Mouse (Mus musculus) spleen, adult 18-20 months (tissue): ENCODE data around the gene Zfp426.

Experiments
- DNase-seq, 2 experiments: peaks; one replicate each; pipeline ENCODE4 v3.0.0; 2022; ENCODE audit warnings: mixed read lengths in 2 of 2

Gene Zfp426

DNA sequence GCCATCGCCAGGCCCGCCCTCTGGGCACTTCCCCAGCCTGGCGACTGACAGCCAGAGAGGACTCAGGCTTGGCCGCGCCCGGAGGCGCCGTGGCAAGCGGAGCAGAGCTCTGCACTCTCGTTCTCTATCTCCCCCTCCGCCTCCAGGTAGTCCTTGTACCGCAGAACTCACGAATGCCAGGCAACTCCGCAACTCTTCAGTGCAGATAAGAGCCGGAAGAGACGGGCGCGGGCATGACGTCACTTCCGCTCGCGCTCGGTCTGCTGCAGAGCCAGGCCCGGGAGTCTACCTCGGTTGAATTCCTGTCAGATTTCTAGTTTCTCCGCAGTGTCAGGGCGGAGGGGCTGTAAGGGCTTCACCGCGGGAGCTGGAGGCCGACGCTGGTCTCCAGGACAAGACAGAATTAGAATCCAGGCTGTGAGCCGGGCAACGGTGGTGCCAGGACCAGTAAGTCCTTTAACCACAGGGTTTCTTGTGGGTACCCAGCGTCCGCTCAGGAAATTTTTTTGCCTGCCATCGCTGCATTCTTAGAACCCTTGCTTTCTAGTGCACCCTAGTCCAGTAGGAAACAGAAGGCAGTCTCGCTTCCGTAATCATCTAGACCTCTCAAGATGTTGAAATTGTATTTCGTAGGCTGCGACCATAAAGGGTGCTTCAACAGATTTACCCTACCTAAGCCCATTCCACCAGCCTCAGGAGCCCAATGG lies at the start of gene Zfp426:
Gene Zfp426, minus strand, starts transcription at position 220 of the 707 bp plus-strand sequence.
- DNase-seq = peak; percentile 68 to 81

DNA sequence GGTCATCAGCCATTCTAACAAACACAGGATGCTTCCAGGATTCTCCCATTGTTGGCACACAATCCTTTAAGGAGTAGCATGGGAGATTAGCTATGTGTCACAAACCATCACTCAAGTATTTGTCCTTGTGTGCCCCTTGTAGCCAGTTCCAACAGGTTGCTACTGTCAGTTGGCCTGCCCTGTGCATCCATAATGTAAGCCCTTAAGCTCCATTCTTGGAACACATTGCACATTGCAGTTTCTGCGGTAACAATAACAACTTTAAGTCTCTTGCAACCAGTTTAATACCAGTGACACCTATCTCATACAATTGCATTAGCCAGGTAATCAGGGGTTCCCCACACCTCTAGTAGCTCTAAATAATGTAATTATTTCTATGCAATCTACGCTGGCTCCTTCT lies 44.1 kb upstream of the Zfp426 start:
- no peak for DNase-seq

DNA sequence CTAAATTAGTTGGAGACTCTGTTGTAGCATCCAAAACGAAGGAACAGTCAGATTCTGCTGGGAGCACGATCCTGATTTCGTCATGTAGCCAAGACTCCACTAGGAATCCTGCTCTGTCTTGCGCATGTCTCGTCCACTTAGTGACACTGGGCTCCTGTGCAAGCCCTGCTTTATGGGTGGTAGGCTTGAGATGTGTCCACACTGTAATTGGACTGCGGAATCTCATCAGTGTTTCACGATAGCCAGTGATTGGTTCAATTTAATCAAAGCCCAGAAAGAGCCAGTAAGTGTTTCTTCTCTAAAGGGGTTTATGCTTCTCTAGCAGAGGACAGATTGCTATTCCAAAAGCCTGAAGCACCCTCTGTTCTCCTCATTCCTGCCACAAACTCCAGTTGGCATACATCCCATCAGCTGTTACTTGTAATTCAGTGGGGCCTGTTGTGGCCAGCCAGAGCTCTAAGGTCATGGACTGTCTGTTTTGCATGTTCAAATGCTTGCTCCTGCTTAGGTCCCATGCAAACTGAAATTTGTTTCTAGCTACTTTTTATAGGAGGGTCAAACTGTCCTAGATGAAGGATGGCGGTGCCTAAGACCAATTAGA lies 41.9 kb upstream of the Zfp426 start:
- DNase-seq = no peak

DNA sequence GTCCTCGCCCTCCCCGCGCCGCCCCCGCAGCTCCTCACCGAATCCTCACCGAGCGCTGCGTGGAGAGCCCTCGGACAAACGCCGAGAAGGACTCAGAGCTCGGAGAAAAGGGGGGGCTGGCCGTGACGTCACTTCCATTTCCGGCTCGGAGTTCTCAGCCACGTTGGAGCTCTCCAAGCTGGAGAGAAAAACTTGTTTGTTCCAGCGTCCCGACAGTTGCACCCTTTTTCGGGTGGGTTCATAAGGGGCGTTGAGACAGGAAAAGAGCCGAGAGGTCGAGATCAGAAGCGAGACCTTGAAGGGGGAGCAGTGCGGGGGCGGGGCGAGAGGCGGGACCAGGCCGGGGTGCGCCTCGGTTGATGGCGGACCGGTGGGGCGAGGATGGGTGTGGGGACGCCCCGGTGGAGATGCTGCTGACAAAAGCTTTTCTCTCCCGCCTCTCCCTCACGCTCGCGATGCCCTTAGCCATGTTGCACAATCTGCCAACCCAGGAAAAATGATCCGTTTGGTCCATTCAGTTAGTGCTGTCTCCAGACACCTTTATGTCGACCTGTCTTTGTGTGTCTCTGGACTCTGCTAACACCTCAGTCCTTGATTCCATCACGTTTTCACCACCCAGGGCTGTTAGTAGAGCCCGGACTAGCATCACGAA lies 28.9 kb upstream of the Zfp426 start, which contains the start of gene Zfp266:
Gene Zfp266, minus strand, starts transcription at position 112 of the 652 bp plus-strand sequence.
- DNase-seq = peak; percentile 80 to 91

DNA sequence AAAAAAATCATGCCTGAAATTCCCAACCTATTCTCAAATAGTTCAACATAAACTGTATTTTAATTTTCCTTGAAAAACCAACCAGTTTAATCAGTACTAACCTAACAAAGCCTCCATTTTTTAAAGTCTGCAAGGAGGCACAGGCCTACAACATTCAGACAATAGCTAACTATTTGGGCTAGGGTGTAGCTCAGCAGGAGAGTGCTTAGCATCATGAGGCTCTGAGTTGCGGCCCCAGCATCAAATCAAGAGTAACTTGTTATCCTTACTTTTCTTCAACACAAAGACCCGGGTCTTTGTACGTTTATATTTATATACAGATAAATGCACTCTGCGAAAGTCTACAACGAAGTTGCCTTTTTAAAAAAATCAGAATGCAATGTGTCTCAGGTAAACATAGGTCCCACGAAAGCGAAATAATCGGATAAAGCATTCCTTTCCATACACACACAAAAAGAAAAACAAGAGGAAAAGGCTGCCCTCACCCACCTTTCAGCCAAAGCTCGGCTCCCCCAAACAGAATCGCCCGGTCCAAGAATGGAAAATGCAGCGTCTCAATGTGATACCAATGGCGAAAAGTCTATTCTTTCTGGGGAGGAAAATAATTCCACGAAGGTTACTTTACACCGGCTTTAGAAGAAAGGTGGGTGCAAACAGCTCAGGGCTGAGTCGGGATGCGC lies 28.1 kb upstream of the Zfp426 start:
- no peak for DNase-seq

DNA sequence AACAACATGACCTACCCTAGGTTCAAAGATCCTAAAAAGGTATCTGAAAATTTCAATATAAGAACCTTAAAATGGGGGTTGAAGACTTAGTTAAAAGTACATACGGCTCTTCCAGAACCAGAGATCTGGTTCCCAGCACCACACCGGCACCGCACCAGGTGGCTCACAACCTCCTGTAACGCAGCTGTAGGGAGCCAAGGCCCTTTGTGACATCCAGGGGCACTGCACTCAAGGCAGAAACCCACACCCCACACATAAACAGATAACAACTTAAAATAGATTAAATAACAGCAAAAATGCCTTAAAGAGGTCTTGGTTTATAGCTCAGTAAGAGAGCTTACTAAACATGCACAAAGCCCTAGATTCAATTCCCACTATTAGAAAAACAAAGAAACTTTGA lies 27.4 kb upstream of the Zfp426 start:
- DNase-seq = no peak

DNA sequence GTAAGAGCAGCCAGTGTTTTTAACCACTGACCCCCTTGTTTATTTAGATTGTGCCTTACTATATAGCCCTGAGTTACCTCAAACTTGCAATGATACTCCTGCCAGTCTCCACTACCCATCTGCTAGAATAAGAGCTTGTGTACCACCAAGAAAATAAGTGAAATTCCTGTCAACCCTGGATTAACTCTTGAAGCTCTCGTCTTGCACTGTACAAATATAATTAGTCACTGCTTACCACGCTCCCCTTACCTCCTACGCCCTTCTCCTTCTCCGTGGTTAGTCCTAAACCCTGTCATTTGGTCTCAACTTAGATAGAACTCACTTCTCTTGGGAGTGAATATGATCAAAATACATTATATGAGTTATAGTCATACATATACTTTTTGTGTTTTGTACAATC lies 26.2 kb upstream of the Zfp426 start:
- no peak for DNase-seq

DNA sequence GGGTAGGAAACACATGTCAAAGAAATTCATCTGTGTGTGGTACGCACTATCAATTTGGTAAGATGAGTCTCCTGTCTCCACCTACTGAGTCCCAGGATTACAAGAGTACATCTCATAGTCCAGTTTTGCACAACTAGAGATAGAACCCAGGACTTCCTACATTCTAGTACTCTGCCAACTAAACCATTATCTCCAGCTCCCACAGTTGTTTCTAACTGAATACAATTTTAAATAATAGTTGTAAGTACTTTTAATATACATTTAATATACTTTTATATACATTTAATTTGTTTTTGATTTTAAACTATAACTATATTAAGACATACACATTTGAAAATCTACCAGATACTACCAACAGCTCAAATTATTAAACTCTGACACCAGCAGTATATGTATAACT lies 25.2 kb upstream of the Zfp426 start:
- no peak for DNase-seq

DNA sequence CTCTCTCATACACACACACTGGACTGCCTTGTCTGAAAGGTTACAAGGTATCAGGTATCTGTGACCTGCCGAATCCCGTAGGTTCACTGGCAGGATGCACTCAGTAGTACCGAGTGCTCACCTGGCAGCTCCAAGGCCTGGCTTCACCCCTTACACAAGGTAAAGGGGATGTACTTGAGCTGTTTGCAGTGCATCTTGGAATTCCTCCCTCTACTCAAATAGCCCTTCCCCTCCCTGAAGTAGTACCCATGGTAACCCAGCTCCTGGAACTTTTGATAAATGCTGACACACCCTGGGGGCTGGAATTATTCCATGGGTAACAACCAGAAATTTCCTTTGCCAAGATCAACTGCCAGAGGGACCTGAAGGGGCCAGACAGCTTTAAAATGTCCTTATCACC lies 21.5 kb upstream of the Zfp426 start:
- DNase-seq = no peak

DNA sequence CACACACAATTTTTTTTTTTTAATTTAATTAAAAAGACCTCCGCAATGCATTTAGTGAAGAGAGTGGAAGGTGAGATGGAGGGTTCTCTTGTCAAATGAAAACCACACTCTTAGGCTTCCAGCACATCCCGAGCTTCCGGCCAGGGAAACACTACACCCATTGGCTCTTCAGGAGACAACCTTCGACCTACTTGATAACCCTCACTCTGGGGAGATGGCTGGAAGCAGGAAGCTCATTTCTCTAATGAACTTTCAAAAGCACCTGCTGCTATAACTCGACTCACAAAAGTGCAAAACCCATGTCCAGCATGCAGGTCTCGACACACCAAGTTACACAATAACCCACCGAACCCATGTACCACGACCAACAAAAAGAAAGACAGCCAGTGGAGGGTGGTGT lies 20.2 kb upstream of the Zfp426 start:
- DNase-seq = no peak

DNA sequence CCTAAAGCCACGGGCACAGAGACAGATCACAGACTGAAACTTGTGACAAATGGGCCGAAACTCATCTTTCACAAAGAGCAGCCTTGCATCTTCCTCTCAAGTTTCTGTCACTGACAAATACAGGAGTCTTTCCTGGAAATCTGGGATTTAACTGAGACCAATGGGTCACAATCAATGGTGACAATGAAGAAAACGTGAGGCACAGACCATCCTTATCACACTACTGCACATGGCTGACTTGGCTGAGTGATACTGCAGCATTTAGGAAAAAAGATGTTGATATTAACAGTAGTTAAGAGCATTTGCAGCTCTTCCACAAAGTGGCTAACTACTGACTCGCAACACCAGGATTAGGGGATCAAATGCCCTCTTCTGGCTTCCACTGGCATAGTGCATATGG lies 19.1 kb upstream of the Zfp426 start:
- DNase-seq = no peak

DNA sequence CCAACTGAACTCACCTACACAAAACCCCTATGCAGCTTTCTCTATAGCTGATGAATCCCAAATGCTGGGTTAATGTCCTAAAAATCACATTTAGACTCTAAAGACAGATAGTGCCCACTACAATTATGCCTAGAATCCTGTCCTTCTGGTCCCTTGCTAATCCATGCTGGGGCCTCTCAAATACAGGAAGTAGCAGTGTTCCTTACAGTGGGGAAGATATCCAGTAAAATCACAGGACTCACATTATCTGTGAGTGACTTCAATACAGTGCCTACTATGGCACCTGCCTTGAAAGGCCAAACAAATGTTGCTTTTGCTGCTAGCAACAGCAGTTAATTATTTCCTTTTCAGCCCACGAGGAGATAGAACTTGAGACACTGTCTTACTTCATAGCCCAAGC lies 17.8 kb upstream of the Zfp426 start:
- no peak for DNase-seq

DNA sequence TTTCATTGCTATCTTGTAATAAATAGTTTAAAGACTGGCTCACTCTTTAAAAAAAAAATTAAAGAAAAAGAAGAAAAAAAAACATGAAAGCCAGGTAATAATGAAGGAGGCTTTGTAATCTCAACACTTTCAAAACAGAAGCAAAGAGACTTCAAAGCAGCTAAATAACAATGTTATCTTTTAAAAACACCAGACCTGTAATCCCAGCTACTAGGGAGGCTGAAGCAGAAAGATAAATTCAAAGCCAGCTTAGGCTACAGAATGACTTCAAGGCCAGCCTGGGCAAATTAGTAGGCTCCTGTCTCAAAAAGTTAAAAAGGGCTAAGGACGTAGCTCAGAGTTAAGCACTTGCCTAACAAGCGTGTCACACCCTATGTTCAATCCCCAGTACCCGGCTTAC lies 17.1 kb upstream of the Zfp426 start:
- DNase-seq = no peak

DNA sequence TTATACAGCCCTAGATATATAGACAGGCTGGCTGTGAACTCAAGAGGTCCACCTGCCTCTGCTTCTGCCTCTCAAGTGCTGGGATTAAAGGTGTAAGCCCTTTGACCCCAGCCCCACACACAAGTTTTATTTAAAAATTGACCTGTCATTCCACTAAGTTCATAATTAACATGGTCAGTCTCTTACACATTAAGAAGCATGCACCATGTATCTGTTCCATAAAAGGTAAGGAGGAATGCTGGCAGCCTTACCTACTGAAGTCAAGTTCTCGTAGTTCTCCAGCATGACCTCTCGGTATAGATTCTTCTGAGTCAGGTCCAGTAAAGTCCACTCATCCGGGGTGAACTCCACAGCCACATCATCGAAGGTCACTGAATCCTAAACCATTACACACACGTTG lies 12.3 kb upstream of the Zfp426 start:
- no peak for DNase-seq

DNA sequence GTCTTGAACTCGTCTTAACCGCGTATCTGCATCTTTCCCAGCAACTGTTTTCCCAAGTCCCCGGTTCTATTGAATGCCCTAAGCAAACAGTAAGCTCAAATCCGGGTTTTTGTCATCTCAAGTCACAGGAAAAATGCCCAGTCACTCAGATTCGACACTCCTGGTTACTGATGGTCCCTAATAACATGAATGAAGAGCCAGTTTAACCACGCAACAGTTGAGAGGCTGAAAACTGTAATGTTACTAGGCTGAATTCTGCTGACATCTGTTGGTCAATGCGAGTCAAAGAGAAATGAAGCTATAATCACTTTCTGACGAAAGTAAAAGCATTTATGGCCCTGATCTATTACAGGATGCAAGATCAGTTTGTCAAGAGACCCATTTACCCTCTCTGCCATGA lies 735 bp upstream of the Zfp426 start:
- peak in 1 of 2 experiments; percentile 3 for DNase-seq

DNA sequence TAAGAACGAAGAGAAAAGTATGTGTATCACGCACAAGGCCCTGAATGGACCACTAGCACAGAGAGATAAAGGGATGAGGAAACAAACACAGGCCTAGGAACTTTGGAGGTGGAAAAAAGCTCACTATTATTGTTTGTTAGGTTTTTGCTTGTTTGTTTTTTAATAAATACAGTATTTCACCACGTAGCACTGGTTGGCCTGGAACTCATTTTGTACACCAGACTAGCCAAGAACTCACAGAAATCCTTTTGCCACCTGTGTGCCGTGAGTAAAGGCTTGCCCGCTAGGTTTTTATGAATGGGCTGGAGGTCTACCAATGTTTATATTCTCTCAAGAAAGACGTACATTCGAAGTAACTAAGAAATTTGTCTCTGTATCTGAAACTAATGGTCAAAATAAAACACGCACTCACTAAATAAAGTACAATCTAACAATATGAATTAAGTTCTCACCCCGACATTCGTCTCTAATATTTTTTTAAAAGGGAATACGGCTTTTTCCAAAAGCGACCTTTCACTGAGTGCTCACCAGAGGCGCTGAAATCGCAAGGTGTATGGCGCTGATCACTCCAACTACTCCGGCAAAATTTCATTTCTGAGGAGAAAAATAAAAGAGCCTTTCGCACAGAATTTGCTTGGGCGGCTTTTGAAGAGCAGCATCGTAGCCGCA lies 554 bp downstream of the Zfp426 start:
- no peak for DNase-seq

DNA sequence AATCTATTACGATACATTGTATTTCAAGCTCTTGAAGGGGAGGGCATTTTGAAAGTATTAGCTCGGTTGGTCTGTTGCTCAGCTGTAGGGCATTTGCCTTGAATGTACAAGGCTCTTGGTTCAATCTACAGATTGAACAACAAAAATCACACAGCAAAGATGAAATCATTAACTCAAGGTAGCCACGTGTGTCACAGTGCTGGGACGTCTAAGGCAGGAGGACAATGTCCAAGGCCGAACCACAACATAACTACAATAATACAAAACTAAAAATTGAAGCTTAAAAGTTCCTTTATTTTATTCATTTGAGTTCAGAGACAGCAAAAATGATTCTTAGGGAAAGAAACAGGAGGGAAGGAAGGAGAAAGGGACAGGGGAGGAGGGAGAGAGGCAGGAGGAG lies 3.0 kb downstream of the Zfp426 start:
- no peak for DNase-seq

DNA sequence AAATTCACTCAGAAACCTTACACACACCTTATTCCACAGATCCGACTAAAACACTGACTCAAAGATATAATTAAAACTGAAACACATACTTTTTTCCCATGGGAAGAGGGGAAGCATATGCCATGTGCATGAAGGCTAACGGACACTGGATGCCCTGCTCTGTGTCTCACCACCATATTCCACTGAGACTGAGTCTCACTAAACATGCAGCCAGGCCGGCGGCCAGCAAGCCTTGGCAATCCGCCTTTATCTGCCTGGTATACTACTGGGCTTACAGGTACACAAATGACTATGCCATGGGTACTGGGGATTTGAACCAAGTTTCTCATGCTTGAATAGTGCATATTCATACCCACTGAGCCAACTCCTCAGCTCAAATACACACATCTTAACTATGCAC lies 13.2 kb downstream of the Zfp426 start:
- no peak for DNase-seq

DNA sequence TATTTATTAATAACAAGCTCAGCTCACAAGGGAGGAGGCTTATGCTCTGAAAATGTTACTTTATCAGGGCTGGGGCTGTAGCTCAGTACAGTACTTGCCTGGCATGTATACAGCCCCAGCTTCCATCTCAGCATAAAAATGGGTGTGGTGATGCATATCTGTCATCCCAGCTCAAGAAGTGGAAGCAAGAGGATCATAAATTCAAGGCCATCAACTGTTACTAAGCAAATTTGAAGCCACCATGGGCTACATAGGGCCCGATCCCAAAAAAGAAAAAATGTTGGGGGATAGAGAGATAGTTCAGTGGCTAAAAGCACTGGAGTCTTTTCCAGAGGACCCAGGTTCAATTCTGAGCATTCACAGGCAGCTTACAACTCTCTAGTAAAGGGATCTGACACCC lies 15.9 kb downstream of the Zfp426 start:
- DNase-seq = no peak

DNA sequence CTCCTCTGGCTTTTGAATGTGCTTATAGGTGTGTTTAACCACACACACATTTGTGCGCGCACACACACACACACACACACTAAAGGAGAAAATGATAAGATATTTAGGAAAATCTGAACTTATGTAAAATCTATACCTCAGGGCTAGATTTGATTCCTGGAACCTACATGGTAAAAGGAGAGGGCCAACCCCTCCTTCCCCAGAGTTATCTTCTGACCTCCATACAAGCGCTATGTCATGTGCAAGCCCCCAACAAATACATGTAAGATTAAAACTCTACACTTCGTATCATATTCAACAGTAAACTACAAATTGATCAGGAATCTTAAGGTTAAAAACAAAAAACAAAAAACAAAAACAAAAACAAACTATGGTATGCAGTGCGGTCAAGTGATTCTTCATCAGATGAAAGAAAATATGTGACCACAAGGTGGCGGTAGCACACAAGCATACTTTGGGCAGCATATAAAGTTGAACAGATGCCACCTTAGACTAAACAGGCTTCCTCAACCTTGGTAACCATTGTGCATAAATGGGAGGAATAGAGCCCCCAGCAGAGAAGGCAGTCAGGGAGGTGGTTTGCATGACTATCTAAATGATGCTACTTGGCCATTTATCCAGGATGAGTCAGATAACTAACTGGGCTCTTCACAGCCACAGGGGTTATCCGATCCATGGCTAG lies 25.6 kb downstream of the Zfp426 start:
- DNase-seq = peak in 1 of 2 experiments; percentile 53

DNA sequence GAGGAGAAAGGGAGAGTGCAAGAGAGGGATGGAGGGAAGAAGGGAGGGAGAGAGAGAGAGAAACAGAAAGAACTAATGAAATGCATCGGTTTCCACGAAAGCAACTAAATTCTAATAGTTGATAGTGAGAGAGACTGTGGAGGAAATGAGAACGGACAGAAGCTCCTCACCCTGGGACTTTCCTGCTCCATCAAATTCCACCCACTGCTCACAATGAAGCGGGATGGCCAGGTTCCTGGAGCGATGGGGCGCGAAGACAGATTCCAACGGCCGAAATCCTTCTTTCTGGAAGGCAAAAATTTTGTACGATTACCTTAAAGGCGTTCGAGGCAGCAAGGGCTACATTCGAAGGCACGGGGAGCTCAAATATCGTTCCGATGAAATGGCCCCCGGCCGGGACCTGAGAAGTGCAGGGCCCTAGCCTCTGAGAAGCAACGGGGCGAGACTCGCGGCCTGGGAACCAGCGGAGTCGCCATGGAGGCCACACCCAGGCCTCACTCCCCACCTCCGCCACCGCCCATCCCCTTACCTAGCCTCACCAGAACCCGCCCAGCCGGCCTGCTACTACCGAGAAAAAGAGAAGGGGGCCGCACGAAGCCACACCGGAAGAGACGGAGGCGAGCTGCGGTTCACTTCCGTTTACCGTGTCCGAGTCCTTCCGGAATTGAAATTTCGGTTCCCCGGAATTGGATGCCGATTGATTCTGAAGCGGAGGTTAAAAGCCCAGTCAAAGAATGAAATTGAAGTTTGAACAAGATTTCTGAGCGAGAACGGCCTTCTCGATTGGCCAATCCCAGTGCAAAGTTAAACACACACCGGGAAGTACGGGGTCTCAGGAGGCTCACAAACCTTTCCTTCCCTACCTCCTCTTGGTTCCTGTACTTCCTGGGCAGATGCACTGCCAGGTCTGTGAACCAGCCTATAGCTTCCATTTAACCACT lies 32.9 kb downstream of the Zfp426 start, which contains the start of gene Zfp26:
Gene Zfp26, minus strand, starts transcription at position 786 of the 941 bp plus-strand sequence.
- DNase-seq = peak; percentile 68 to 69
